Mouse (Mus musculus) neural tube, embryonic 13.5 days (tissue): ENCODE data around the gene Olfr550. TPM values are rescaled to one million over a fixed set of nuclear protein-coding genes. Genes with fewer than 3 reads are reported as not detected.
A peak's percentile ranks its signal among the peaks of the same experiment; 100 is the strongest.
"Not testable (repeated sequence)": the region's sequence is repeated elsewhere in the genome, so short reads cannot be mapped to it uniquely, and the experiment has no call there.

Source experiments
- ATAC-seq: fragments of 200-750 bp; cut with Nextera tagmentation; 2 replicates; pipeline ENCODE4 v1.8.0; 2017; ENCODE audit warnings: low read depth, mild to moderate bottlenecking, moderate TSS enrichment, moderate library complexity
- H3K27ac ChIP-seq: fragments of 300-500 bp; sonication (generic); replicated peaks from 2 replicates; pipeline ENCODE4 v1.5.1; 2015; ENCODE audit warnings: moderate library complexity, mild to moderate bottlenecking, inconsistent platforms
- H3K27me3 ChIP-seq: fragments of 300-500 bp; sonication (generic); 2 replicates; pipeline ENCODE4 v1.6.1; 2015; ENCODE audit warnings: mild to moderate bottlenecking, inconsistent platforms
- H3K36me3 ChIP-seq: fragments of 300-500 bp; sonication (generic); 2 replicates; pipeline ENCODE4 v1.6.1; 2015; ENCODE audit warnings: mild to moderate bottlenecking, inconsistent platforms
- H3K4me1 ChIP-seq: fragments of 300-500 bp; sonication (generic); replicated peaks from 2 replicates; pipeline ENCODE4 v1.6.1; 2015; ENCODE audit warnings: inconsistent platforms
- H3K4me2 ChIP-seq: fragments of 300-500 bp; sonication (generic); 2 replicates; pipeline ENCODE4 v1.6.1; 2015; ENCODE audit warnings: inconsistent platforms, mild to moderate bottlenecking, moderate library complexity
- H3K4me3 ChIP-seq: fragments of 300-500 bp; sonication (generic); 2 replicates; pipeline ENCODE4 v1.5.1; 2015; ENCODE audit warnings: mild to moderate bottlenecking, inconsistent platforms
- H3K9ac ChIP-seq: fragments of 300-500 bp; sonication (generic); 2 replicates; pipeline ENCODE4 v1.6.1; 2015; ENCODE audit warnings: moderate library complexity, mild to moderate bottlenecking, inconsistent platforms
- H3K9me3 ChIP-seq: fragments of 300-500 bp; sonication (generic); 2 replicates; pipeline ENCODE4 v1.6.1; 2016; ENCODE audit warnings: inconsistent platforms
- WGBS: fragments of 180-500 bp; shearing (Covaris S2); methylation state at CpG from one replicate; pipeline ENCODE4 v1.1.7; 2015; 5-methylcytosine and 5-hydroxymethylcytosine counted together
- polyA plus RNA-seq: library from polyadenylated mRNA; unstranded; fragments of >200 nt; fragmentation: Nextera tagmentation; extraction: Ambion mirVana; gene quantifications from 2 replicates; pipeline ENCODE4 v1.2.1, GENCODE M21; 2015

The Olfr550 gene
- polyA plus RNA-seq, 1 experiment from 2014 or later = not detected

- no peaks in the 10 kb centered on the region for H3K36me3 ChIP-seq
- H3K4me3 ChIP-seq = no peak within 1 kb of the TSS
- no peak within 1 kb of the TSS for H3K27ac ChIP-seq
- no peaks in the 10 kb centered on the region for H3K9me3 ChIP-seq
- no peaks in the 10 kb centered on the region for H3K4me1 ChIP-seq
- WGBS = 77% methylated on average over 1 of the region's 1 CpGs
- no peak within 1 kb of the TSS for H3K4me2 ChIP-seq
- H3K9ac ChIP-seq = no peak within 1 kb of the TSS
- no peaks in the 10 kb centered on the region for H3K27me3 ChIP-seq
- 0 out of 2 replicates have a peak, but pooled peaks have one; percentile 15 for ATAC-seq
These were observed 26.3 kb downstream of the Olfr550 start, which contains the start of gene Olfr552 for GRCm38 (mm10) chr7:102597378-102598031. Olfr552 (plus strand) TSS chr7:102597770.

GRCm38 (mm10) chr7:102618118-102618517, 46.9 kb downstream of the Olfr550 start, which contains the start of gene Olfr553:
Olfr553 (minus strand) TSS chr7:102618218.
- Histone ChIP-seq H3K9ac (no peak within 1 kb of the TSS), H3K4me1 (no peaks in the 10 kb centered on the region)

DNA sequence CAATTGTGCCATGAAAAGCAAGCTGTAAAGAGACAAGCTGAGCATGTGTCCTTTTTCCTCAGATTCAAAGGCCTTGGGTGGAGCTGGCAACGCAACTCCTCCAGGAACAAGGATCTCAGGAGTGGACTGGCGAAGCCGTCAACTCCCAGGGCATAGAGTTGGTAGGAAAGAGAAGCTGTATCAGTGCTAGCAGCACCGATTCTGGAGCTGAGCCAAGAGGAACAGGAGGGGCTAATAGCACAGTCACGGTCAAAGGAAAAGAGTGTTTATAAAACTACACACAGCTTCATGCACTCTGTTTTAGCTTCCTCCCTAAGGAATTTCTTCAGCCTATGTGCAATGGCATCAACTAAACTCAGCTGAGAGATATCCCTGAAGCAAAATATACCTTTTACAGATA, 48.4 kb downstream of the Olfr550 start:
- Histone ChIP-seq H3K27ac (no peak overlapping the region), H3K4me2 (no peak overlapping the region), H3K36me3 (no peaks in the 10 kb centered on the region), H3K4me1 (no peaks in the 10 kb centered on the region), H3K9ac (no peak overlapping the region), H3K9me3 (no peaks in the 10 kb centered on the region), H3K27me3 (no peaks in the 10 kb centered on the region), H3K4me3 (no peak overlapping the region)
- ATAC-seq = no peak
- 62% methylated on average over 5 of the region's 5 CpGs for WGBS

More at GRCm38 (mm10) chr7:102618118-102618517, 46.9 kb downstream of the Olfr550 start, which contains the start of gene Olfr553:
- no peak within 1 kb of the TSS for H3K4me2 ChIP-seq
- no peaks in the 10 kb centered on the region for H3K27me3 ChIP-seq
- H3K36me3 ChIP-seq = no peaks in the 10 kb centered on the region
- no peaks in the 10 kb centered on the region for H3K9me3 ChIP-seq
- no peak within 1 kb of the TSS for H3K4me3 ChIP-seq
- no peak for ATAC-seq
- no peak within 1 kb of the TSS for H3K27ac ChIP-seq

GRCm38 (mm10) chr7:102620368-102620767, 49.1 kb downstream of the Olfr550 start:
- not testable (repeated sequence) for H3K4me1 ChIP-seq, H3K27ac ChIP-seq, H3K4me3 ChIP-seq, H3K9ac ChIP-seq, ATAC-seq, H3K36me3 ChIP-seq, H3K9me3 ChIP-seq, H3K4me2 ChIP-seq, H3K27me3 ChIP-seq
- WGBS = 90% methylated on average over 19 of the region's 19 CpGs

Other genes with a start within 250 kb of the Olfr550 start
- gene Rrm1, start 129.7 kb upstream of the Olfr550 start, polyA plus RNA-seq = 46.7 and 55.0 TPM in 2 replicates
- 0.48 and 0.50 TPM in 2 replicates for gene Olfr543, start 89.8 kb upstream of the Olfr550 start, polyA plus RNA-seq
- 0.17 TPM in 1 of 2 replicates, not detected in the other for gene Olfr544, start 83.1 kb upstream of the Olfr550 start, polyA plus RNA-seq
- gene Olfr545, start 71.9 kb upstream of the Olfr550 start, polyA plus RNA-seq = 0.38 TPM in 1 of 2 replicates, not detected in the other
- gene Olfr547, start 36.7 kb upstream of the Olfr550 start, polyA plus RNA-seq = not detected in 2 replicates
- not detected in 2 replicates for gene Olfr548-ps1, start 30.5 kb upstream of the Olfr550 start, polyA plus RNA-seq
- gene Olfr549, start 21.6 kb upstream of the Olfr550 start, polyA plus RNA-seq = not detected in 2 replicates
- 0.15 and 0.36 TPM in 2 replicates for gene Trim21, start 6.0 kb upstream of the Olfr550 start, polyA plus RNA-seq
- gene Olfr551, start 20.4 kb downstream of the Olfr550 start, polyA plus RNA-seq = not detected in 2 replicates
- 0.06 TPM in 1 of 2 replicates, not detected in the other for gene Olfr552, start 26.3 kb downstream of the Olfr550 start, polyA plus RNA-seq
- gene Olfr553, start 46.8 kb downstream of the Olfr550 start, polyA plus RNA-seq = not detected in 2 replicates
- not detected in 2 replicates for gene Olfr554, start 67.0 kb downstream of the Olfr550 start, polyA plus RNA-seq
- gene Olfr555, start 87.4 kb downstream of the Olfr550 start, polyA plus RNA-seq = not detected in 2 replicates
- not detected in 2 replicates for gene Olfr556, start 93.5 kb downstream of the Olfr550 start, polyA plus RNA-seq
- gene Trim68, start 115.9 kb downstream of the Olfr550 start, polyA plus RNA-seq = 9.3 and 12.3 TPM in 2 replicates
- gene Olfr557, start 124.5 kb downstream of the Olfr550 start, polyA plus RNA-seq = not detected in 2 replicates
- gene Olfr558, start 130.8 kb downstream of the Olfr550 start, polyA plus RNA-seq = 2.5 and 2.7 TPM in 2 replicates
- not detected in 2 replicates for gene Olfr33, start 147.6 kb downstream of the Olfr550 start, polyA plus RNA-seq
- not detected in 2 replicates for gene Olfr559, start 156.0 kb downstream of the Olfr550 start, polyA plus RNA-seq
- gene Olfr560, start 187.9 kb downstream of the Olfr550 start, polyA plus RNA-seq = not detected in 2 replicates
- 0.27 and 0.44 TPM in 2 replicates for gene Olfr78, start 188.0 kb downstream of the Olfr550 start, polyA plus RNA-seq
- gene Olfr561, start 199.8 kb downstream of the Olfr550 start, polyA plus RNA-seq = 0.46 TPM in 1 of 2 replicates, not detected in the other
- gene Olfr564, start 232.0 kb downstream of the Olfr550 start, polyA plus RNA-seq = not detected in 2 replicates